Mouse (Mus musculus) midbrain, embryonic 16.5 days (tissue): ENCODE data around the gene Atp4a. TPM values are rescaled to one million over a fixed set of nuclear protein-coding genes. Genes with fewer than 3 reads are reported as not detected.

ENCODE experiments used
- ATAC-seq: fragments of 200-750 bp; cut with Nextera tagmentation; 2 replicates; pipeline ENCODE4 v1.8.0; 2017; ENCODE audit warnings: moderate TSS enrichment
- H3K27ac ChIP-seq: fragments of 300-500 bp; sonication (generic); 2 replicates; pipeline ENCODE4 v1.5.1; 2014; ENCODE audit warnings: mild to moderate bottlenecking, low read length, mixed read lengths
- H3K27me3 ChIP-seq: fragments of 300-500 bp; sonication (generic); 2 replicates; pipeline ENCODE4 v1.6.1; 2014; ENCODE audit warnings: low read depth, low read length, mixed read lengths; ENCODE audit not compliant: control insufficient read depth, insufficient read depth
- H3K36me3 ChIP-seq: fragments of 300-500 bp; sonication (generic); 2 replicates; pipeline ENCODE4 v1.6.1; 2014; ENCODE audit warnings: mild to moderate bottlenecking, low read length, moderate library complexity, mixed read lengths; ENCODE audit not compliant: control insufficient read depth, insufficient read depth
- H3K4me1 ChIP-seq: fragments of 300-500 bp; sonication (generic); 2 replicates; pipeline ENCODE4 v1.6.1; 2014; ENCODE audit warnings: mild to moderate bottlenecking, low read length, mixed read lengths; ENCODE audit not compliant: control insufficient read depth, insufficient read depth
- H3K4me2 ChIP-seq: fragments of 300-500 bp; sonication (generic); 2 replicates; pipeline ENCODE4 v1.6.1; 2014; ENCODE audit warnings: mild to moderate bottlenecking, low read length, mixed read lengths
- H3K4me3 ChIP-seq: fragments of 300-500 bp; sonication (generic); 2 replicates; pipeline ENCODE4 v1.5.1; 2014; ENCODE audit warnings: low read depth, mild to moderate bottlenecking, low read length, moderate library complexity, mixed read lengths
- H3K9ac ChIP-seq: fragments of 300-500 bp; sonication (generic); 2 replicates; pipeline ENCODE4 v1.6.1; 2014; ENCODE audit warnings: low read depth, low read length, mixed read lengths
- H3K9me3 ChIP-seq: fragments of 300-500 bp; sonication (generic); replicated peaks from 2 replicates; pipeline ENCODE4 v1.6.1; 2014; ENCODE audit warnings: mild to moderate bottlenecking, low read length, mixed read lengths; ENCODE audit not compliant: control insufficient read depth, poor library complexity, severe bottlenecking
- WGBS: fragments of 180-500 bp; shearing (Covaris S2); extraction: QIAGEN DNeasy Blood & Tissue Kit; methylation state at CpG from one replicate; pipeline ENCODE4 v1.1.7; 2014; 5-methylcytosine and 5-hydroxymethylcytosine counted together
- polyA plus RNA-seq: library from polyadenylated mRNA; unstranded; fragments of >200 nt; fragmentation: Nextera tagmentation; extraction: Ambion mirVana; gene quantifications from 2 replicates; pipeline ENCODE4 v1.2.1, GENCODE M21; 2015

Atp4a gene
- 1.2 and 2.2 TPM in 2 replicates for polyA plus RNA-seq

DNA sequence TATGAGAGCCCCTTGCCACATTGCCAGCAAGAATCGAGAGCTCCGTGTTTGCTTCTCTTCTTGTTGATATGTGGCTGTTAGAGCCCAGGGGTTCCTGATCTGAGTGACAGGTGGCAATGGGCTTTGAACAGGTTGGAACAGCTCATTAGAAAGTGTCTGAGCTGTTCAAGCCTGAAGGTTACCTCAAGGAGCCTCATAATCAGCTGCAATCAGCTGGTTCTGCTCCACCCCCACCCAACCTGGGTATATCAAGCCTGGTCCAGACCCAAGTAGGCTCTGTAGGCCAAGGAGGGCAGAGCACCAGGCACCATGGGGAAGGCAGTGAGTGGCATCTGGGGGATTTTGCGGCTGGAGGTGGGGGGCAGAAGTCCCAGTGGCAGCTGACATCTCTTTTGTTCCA is at the start of gene Atp4a:
Atp4a (plus strand) TSS at position 268 of the 400 bp plus-strand sequence.
- Histone ChIP-seq H3K4me2 (no peak within 1 kb of the TSS), H3K36me3 (no peaks in the 10 kb centered on the region), H3K9ac (no peak within 1 kb of the TSS), H3K27ac (no peak within 1 kb of the TSS), H3K27me3 (peaks cover 19% of the 10 kb centered on the region), H3K4me3 (no peak within 1 kb of the TSS), H3K4me1 (no peaks in the 10 kb centered on the region), H3K9me3 (no peaks in the 10 kb centered on the region)
- 86% methylated on average over 3 of the region's 3 CpGs for WGBS
- no peak for ATAC-seq

DNA sequence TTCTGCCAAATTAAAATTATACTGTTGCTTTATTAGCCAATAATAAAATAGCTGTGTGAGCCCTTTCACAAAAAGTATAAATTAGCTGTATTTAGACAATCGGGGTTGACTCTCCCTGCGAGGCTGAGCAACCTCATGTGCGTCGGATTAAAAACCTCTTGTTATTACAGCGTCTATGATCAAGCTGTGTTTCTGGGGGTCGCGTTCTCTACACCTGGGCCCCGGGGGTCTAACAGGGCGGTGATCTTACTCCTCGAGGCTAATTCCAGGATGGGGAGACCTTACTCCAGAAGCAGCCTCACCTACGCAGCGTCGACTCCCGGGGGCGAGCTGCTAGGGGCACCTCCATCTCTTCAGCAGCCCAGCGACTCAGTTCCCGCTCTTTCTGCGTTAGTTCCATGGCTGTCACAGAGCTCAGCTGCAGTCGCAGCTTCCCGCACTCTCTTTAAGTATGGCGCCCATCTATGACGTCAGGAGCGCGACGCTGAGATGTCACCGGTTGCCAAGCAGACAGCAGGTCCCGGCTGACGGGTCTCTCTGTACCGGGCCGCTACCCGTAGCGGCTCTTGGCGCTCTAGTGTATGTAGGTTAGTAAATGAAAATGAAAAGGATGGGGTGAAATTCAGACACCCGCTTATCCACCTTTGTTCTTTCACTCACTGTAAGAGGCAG is 47.3 kb upstream of the Atp4a start, which contains the start of gene Haus5:
Haus5 (minus strand) TSS at position 466 of the 672 bp plus-strand sequence.
- H3K9ac ChIP-seq = peak within 1 kb of the TSS; percentile 73
- H3K9me3 ChIP-seq = no peaks in the 10 kb centered on the region
- H3K4me3 ChIP-seq = peak within 1 kb of the TSS; percentile 62
- peaks cover 9% of the 10 kb centered on the region for H3K4me1 ChIP-seq
- WGBS = under 1% methylated on average over 34 of the region's 34 CpGs
- peak within 1 kb of the TSS; percentile 90 for H3K4me2 ChIP-seq
- H3K27ac ChIP-seq = peak within 1 kb of the TSS; percentile 87
- peak; percentile 98 for ATAC-seq
- peaks cover 2% of the 10 kb centered on the region for H3K27me3 ChIP-seq
- H3K36me3 ChIP-seq = peaks cover 4% of the 10 kb centered on the region; the same call in 1 of the 2 replicates

DNA sequence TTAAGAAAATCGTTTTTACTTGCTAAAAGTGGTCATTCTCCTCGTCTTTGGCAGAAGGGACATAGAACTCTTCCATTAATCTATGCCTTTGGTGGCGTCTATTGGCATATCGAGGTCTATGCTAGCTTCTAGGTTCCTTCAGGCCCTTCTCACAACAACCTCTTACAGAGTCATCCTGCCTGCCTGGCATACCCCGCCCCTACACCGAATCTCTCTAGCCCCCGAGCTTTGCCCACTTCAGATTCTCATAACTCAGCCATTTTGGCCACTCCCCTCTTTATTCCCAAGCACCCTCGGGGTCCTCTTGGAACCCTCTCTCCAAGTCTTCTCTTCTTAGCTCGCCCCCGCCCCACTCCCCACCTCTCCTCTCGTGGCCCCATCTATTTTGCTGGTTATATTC is 46.7 kb upstream of the Atp4a start:
- Histone ChIP-seq H3K36me3 (peaks cover 4% of the 10 kb centered on the region; the same call in 1 of the 2 replicates), H3K4me1 (peaks cover 9% of the 10 kb centered on the region), H3K9me3 (no peaks in the 10 kb centered on the region), H3K4me2 (peak overlapping the region; percentile 90), H3K27ac (peak overlapping the region; percentile 87), H3K9ac (peak overlapping the region; percentile 73), H3K4me3 (peak overlapping the region; percentile 62), H3K27me3 (peaks cover 2% of the 10 kb centered on the region)
- WGBS = 5% methylated on average over 11 of the region's 11 CpGs
- peak; percentile 59 for ATAC-seq

DNA sequence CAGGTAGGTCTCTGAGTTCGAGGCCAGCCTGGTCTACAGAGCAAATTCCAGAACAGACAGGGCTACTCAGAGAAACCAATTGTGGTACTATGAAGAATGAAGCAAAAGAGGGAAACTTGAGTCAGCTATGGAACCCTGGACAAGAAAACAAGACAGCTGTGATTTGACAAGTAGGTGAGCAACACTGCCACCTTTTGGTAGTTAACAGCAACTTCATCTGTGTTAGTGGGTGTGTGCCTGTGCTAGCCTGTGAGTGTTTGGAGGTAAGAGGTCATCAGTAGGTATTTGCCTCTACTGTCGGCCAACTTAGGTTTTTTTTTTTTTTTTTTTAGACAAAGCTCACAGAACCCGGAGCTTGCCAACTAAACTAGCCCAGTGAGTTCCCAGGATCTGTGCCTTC is 42.8 kb upstream of the Atp4a start:
- H3K9ac ChIP-seq = no peak overlapping the region
- peaks cover 2% of the 10 kb centered on the region for H3K27me3 ChIP-seq
- H3K27ac ChIP-seq = no peak overlapping the region
- no peak overlapping the region for H3K4me2 ChIP-seq
- WGBS = 41% methylated on average over 3 of the region's 3 CpGs
- no peaks in the 10 kb centered on the region for H3K9me3 ChIP-seq
- no peak for ATAC-seq
- no peak overlapping the region for H3K4me3 ChIP-seq
- no peaks in the 10 kb centered on the region for H3K36me3 ChIP-seq
- peaks cover 9% of the 10 kb centered on the region for H3K4me1 ChIP-seq

DNA sequence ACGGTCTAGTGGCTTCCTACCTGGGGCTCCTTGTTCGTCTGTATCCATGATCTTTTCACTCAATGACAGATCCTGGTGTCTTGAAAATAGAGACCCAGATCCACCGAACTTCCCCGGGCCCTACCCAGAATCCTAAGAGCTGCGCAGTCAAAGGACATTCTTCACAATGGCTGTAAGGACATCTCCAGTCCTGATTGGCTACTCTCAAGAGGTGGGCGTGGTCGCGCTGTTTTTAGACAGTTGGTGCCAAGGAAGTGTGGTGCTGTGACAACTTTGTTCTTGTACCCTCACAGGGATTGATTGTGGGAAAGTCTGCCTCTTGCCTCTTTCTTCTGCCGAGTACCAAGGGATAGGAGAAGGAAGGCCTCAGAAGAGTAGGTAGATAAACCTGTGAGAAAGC is 40.5 kb upstream of the Atp4a start, which contains the start of gene Pmis2:
Pmis2 (minus strand) TSS at position 126 of the 400 bp plus-strand sequence.
- H3K27me3 ChIP-seq = peaks cover 2% of the 10 kb centered on the region
- no peaks in the 10 kb centered on the region for H3K36me3 ChIP-seq
- no peaks in the 10 kb centered on the region for H3K4me1 ChIP-seq
- no peak within 1 kb of the TSS for H3K27ac ChIP-seq
- WGBS = 78% methylated on average over 9 of the region's 9 CpGs
- no peak within 1 kb of the TSS for H3K4me2 ChIP-seq
- H3K9me3 ChIP-seq = no peaks in the 10 kb centered on the region
- H3K4me3 ChIP-seq = no peak within 1 kb of the TSS
- ATAC-seq = no peak
- H3K9ac ChIP-seq = no peak within 1 kb of the TSS

DNA sequence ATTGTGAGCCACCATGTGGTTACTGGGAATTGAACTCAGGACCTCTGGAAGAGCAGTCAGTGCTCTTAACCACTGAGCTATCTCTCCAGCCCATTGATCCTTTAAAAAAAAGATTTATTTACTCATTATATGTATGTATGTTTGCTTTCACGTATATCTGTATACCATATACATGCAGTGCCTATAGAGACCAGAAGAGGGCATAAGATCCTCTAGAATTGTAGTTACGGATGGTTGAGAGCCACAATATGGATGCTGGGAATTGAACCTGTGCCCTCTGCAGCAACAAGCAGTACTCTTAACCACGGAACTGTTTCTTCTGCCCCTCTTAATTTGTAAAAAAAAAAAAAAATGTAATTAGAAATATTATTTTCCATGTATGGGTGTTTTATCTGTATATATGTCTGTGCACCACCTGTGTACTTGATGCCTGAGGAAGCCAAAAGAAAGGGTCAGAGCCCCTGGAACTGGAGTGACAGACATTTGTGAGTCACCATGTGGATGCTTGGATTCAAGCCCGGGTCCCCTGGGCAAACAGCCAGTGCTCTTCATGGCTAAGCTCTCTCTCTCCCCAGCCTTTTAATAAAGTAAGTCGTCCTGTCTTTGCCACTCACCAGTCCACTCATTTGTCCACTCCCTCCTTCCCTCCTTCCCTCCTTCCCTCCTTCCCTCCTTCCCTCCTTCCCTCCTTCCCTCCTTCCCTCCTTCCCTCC is 33.6 kb upstream of the Atp4a start:
- no peaks in the 10 kb centered on the region for H3K36me3 ChIP-seq
- H3K9me3 ChIP-seq = no peaks in the 10 kb centered on the region
- no peak overlapping the region for H3K27ac ChIP-seq
- no peak overlapping the region for H3K4me2 ChIP-seq
- no peak overlapping the region for H3K4me3 ChIP-seq
- no peaks in the 10 kb centered on the region for H3K4me1 ChIP-seq
- no peaks in the 10 kb centered on the region for H3K27me3 ChIP-seq
- H3K9ac ChIP-seq = no peak overlapping the region
- WGBS = 63% methylated on average over 5 of the region's 5 CpGs
- no peak for ATAC-seq

DNA sequence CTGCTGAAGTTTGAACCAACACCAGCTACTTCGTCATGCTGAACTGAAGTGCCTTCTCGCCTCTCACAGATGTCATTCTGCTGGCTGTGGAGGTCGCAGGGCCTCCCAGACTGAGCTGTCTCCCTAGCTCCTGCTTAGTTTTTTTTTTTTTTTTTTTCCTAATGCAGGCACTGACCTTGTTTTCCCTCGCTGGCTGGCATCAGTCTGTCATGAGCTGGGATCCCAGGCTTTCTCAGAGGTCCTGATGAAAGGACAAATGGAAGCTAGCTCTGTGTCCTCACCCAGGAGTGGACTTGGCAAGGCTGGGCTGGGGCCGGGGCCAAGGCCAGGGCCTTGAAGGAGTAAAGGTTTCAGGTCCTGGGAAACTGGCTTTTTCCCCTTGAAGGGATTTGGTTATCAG is 30.1 kb upstream of the Atp4a start:
- Histone ChIP-seq H3K4me2 (no peak overlapping the region), H3K27ac (no peak overlapping the region), H3K27me3 (0 out of 2 replicates have a peak, but pooled peaks cover 8% of the 10 kb centered on the region), H3K36me3 (no peaks in the 10 kb centered on the region), H3K9ac (no peak overlapping the region), H3K4me3 (no peak overlapping the region), H3K4me1 (no peaks in the 10 kb centered on the region), H3K9me3 (no peaks in the 10 kb centered on the region)
- ATAC-seq = no peak
- 67% methylated on average over 5 of the region's 5 CpGs for WGBS

DNA sequence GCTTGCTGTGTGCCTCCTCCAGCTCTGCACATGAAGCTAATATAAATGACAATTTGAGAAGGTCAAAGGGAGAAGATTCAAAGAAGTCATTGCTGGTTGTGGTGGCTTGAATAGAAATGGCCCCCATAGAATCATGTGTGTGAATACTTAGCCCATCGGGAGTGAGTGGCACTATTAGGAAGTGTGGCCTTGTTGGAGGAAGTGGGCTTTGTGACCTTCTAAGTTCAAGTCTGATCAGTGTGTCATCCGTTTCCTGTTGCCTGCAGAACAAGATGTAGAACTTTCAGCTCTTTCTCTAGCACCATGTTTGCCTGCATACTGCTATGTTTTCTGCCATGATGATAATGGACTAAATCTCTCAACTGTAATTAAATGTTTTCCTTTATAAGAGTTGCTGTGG is 28.6 kb upstream of the Atp4a start:
- Histone ChIP-seq H3K4me1 (no peaks in the 10 kb centered on the region), H3K36me3 (no peaks in the 10 kb centered on the region), H3K4me2 (no peak overlapping the region), H3K27me3 (peaks cover 22% of the 10 kb centered on the region), H3K9me3 (no peaks in the 10 kb centered on the region), H3K4me3 (no peak overlapping the region), H3K27ac (no peak overlapping the region), H3K9ac (no peak overlapping the region)
- WGBS = 84% methylated on average over 2 of the region's 2 CpGs
- ATAC-seq = no peak

DNA sequence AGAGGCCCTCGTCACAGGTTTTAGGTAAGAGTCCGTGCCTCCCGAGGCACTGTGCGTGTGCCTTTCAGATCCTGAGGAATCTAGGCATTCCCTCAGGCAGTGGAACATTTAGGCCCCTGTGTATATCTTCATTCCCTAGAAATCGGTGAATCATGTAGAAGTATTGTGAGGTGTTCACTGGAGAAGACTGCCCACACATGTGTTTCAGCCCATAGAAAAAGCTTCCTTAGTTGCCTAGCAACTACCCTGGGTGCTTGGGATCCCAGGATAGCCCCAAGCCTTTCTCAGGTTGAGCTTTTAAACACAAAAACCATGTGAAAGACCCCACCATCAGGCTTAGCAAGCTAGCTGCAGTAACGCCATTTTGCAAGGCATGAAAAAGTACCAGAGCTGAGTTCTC is 23.7 kb upstream of the Atp4a start:
- H3K4me2 ChIP-seq = no peak overlapping the region
- ATAC-seq = no peak
- H3K27ac ChIP-seq = no peak overlapping the region
- H3K36me3 ChIP-seq = no peaks in the 10 kb centered on the region
- H3K27me3 ChIP-seq = peaks cover 22% of the 10 kb centered on the region
- no peak overlapping the region for H3K9ac ChIP-seq
- 67% methylated on average over 6 of the region's 6 CpGs for WGBS
- no peaks in the 10 kb centered on the region for H3K9me3 ChIP-seq
- H3K4me3 ChIP-seq = no peak overlapping the region
- H3K4me1 ChIP-seq = no peaks in the 10 kb centered on the region
